Mouse (Mus musculus) Muller cell, postnatal 12 days (primary cell): ENCODE results near the gene Lamtor2.

Experiments used
- DNase-seq: peaks from one replicate; pipeline ENCODE4 v3.0.0-alpha.2; 2015; ENCODE audit errors: inconsistent ontology term

The Lamtor2 gene

GRCm38 (mm10) chr3:88526157-88527131, 26.4 kb downstream of the Lamtor2 start:
- peak; percentile 94 for DNase-seq

- no peak for DNase-seq
Observed at GRCm38 (mm10) chr3:88525021-88525420, 27.9 kb downstream of the Lamtor2 start.

DNA sequence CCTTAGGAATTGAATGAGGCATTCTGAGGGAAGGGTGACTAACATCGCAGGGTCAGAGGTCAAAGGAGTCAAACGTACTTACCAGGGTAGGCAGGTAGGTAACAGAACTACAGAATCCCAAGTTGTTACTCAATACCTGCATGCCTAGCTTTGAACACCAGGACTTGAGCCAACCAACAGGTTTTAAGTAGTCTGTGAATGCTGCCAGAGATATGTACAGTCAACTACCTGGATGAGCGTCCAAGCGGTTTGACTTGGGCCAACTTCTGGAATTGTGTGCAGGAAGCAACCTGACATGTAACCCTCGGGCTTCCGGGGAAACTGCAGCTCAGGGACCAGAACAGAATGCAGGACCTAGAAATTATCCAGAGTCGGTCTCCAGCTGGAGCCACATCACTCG, 29.8 kb downstream of the Lamtor2 start:
- no peak for DNase-seq

GRCm38 (mm10) chr3:88521803-88522331, 31.0 kb downstream of the Lamtor2 start:
- DNase-seq = peak; percentile 63

DNA sequence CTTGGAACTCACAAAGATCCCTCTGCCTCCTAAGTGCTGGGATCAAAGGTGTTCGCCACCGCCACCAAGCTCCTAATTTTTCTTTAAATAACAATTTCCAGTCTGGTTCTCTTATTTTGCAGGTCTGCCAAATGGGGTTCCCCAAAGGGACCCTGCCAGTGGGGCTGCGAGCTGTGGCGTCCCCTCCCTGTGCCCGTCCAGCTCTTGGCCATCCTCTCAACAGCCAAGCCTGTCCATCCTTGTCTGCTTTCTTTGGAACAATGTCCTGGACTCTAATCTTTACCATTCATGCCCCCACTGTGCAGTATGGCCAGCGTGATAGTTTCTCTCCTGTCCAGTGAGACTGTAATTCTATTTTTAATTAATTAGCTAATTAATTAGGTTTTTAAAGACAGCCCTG, 31.7 kb downstream of the Lamtor2 start:
- no peak for DNase-seq

GRCm38 (mm10) chr3:88520078-88520477, 32.8 kb downstream of the Lamtor2 start:
- no peak for DNase-seq

DNA sequence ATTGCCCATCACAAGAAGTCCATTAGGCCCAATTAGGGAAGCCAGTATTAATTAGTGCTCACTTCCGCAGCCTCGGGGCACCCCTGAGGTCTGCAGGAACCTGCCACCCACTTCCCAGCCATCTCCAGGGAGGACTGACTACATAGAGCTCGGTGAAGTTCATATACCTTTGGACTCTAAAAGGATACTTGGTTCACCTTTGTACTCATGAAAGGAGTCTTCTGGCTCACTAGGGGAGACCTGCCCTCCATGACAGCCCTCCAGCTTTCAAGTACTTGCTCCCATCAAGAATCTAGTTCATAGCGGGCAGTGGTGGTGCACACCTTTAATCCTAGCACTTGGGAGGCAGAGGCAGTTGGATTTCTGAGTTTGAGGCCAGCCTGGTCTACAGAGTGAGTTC, 34.5 kb downstream of the Lamtor2 start:
- DNase-seq = no peak

GRCm38 (mm10) chr3:88516407-88516806, 36.5 kb downstream of the Lamtor2 start:
- no peak for DNase-seq

DNA sequence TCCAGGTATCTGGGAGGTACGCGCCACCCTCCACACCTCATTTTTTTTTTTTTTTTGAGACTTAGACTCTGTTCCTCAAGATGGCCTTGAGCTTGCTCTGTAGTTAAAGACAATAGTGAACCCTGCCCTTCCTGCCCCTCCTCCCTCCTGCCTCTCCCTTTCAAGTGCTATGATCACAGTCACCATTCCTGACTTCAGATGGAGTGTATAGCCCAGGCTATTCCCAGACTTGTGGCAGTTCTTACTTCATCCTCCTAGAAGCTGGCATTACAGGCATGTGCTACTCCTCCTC, 37.8 kb downstream of the Lamtor2 start:
- DNase-seq = no peak

DNA sequence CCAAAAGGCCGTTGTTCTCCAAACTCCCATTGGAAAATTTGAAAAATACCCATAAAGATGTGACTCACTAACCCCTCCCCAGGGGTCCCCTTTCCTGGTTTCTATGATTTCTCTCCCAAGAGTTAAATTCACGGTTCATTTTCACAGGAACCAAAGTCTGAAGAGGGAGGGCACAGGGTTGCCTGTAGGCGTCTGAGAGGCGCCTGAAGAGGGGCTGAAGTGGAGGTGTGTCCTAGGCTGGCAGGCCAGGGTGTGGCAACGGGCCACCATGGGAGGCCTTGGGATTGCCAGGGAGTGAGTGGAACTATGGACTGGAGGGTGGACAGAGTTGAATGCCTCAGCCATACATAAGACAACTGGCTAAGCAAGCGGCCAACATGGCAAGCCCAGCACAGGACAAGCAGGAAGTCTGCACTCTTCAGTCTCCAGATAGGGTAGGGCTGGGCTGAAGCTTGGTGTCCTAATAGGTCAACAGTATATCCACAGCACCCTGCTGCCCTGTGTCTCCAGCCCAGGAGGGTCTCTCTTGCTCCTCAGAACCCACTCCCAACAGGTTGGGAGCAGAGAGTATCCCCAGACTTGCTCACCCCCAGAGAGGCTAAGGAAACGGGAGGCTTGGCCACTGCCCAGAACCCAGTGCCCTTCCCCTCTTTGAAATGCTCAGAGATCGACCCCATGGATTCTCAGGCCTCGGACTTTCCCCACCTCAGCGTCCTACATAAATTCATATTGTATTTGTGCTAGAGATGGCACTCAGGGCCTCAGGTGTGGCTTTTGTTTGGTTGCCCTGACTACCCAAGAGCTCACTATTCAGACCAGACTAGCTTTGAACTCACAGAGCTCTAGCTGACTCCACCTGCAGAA, 38.4 kb downstream of the Lamtor2 start:
- no peak for DNase-seq

- DNase-seq = no peak
Observed at GRCm38 (mm10) chr3:88513546-88514115, 39.2 kb downstream of the Lamtor2 start.

DNA sequence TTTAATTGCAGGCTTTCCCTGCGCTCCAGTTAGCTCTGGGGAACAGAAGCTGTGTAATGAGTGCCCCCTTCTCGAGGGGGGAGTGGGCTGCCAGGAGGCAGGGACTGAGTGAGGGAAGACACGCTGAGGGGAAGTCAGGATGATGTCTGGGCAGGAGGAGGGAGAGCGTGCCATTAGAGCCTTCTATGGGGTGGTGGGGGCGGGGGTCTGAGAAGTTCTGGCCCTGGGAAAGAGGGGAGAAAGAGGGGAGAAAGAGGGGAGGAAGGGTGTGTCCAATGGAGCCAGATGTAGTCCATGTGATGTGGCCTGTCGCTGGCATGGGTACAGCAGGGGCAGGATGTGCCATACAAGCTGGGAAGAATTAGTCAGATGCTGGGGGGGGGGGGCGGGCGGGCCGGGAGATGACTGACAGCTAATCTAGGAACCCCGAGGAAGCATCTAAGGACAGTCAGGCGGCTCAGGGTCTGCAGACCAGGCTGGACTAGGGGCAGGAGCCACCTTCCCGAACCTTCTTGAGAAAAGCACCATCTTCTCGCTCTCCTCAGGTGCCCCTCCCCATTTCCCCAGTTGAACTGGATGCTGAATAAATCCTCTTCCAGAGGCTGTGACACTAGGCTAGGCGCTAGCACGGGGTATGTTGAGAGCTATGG, 39.9 kb downstream of the Lamtor2 start:
- DNase-seq = peak; percentile 68

DNA sequence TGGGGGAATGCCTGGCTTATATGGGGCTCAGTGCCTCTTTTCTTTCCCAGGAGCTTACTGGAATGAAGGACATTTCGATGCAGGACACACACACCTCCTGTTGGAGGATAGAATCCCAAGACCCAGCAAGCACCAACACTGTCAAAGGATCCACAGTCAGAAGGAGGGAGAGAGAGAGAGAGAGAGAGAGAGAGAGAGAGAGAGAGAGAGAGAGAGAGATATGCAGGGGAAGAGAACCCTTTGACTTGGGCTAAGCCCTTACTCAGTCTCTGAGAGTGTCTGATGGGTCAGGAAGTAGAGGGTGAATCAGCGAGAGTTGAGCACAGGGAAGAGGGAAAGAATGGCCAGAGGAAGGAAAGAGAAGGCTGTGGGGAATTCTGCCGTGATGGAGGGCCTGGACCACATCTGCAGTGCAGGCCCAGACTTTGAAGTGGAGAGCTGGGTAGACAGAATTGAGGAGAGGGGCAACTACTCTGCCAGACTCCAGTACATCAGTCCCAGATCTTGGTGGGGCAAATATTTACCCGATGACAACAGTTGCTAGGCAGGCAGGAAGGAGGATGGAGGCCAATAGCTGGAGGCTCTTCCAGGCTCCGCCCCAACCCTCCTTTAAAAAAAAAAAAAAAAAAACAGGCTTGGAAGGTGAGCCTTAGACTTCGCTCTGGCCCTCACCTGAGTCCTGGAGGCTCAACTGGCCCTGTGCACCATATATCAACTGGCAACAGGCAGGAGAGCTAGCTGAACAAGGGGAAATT, 40.6 kb downstream of the Lamtor2 start:
- peak; percentile 80 for DNase-seq

- DNase-seq = no peak
Observed at GRCm38 (mm10) chr3:88511559-88511958, 41.3 kb downstream of the Lamtor2 start.

- no peak for DNase-seq
Observed at GRCm38 (mm10) chr3:88510421-88511289, 42.2 kb downstream of the Lamtor2 start.

GRCm38 (mm10) chr3:88509692-88510420, 43.0 kb downstream of the Lamtor2 start, which contains the start of gene Lmna:
Lmna (minus strand) TSS chr3:88509956.
- peak; percentile 99 for DNase-seq

DNA sequence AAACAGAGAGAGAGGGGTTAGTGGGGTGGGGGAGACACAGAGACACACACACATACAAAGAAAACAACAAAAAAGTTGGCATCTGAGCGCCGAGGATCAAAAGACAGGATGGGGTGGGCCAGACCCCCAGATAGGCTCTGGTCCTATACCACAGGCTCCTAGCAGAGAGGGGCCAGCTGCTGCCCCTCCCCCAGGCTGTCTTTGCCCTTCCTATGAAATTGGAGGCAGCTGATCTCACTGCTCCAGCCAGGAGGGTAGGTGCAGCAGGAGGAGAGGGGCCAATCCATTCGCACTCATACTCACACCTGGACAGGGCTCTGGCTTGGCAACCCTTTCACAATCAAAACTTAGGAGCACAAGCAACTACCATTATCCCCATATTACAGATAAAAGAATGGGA, 43.6 kb downstream of the Lamtor2 start:
- no peak for DNase-seq

DNA sequence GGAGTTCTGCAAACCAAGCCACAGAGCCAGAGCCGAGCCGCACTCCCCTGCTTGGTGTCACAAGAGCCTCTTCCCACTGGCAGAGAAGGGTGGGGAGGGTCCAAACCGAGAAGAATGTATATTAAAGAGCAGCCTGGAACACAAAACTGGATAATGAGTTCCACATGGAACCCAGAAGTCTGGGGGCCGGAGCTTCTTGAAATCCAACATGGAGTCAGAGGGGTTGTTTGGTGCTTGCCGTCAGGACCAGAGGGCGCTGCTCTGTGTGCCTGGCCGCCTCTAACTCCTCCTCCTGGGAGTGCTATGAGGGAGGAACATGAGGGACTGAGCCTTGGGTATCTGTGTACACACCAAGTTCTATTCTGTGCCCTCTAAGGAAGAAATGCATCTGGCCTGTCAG, 47.1 kb downstream of the Lamtor2 start:
- DNase-seq = no peak

DNA sequence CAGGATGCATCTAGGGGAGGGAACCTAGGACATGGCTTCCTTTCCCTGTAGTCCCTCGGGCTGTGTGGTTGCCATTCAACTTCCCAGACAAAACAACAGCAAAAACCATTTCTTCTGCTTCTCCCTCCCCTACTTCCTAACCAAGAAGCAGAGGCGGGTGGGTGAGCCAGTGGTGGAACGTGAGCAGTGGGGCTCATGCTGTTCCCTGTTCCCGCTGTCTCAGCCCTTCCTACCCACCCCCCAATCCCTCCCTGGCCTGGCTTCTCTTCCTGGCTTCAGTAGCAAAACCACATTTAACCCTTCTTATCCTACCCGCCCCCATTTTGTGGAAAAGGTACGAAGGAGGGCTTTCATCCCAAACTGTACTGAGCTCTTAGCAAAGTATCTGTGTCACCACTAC, 47.8 kb downstream of the Lamtor2 start:
- DNase-seq = no peak
